In the genomic region with DNA sequence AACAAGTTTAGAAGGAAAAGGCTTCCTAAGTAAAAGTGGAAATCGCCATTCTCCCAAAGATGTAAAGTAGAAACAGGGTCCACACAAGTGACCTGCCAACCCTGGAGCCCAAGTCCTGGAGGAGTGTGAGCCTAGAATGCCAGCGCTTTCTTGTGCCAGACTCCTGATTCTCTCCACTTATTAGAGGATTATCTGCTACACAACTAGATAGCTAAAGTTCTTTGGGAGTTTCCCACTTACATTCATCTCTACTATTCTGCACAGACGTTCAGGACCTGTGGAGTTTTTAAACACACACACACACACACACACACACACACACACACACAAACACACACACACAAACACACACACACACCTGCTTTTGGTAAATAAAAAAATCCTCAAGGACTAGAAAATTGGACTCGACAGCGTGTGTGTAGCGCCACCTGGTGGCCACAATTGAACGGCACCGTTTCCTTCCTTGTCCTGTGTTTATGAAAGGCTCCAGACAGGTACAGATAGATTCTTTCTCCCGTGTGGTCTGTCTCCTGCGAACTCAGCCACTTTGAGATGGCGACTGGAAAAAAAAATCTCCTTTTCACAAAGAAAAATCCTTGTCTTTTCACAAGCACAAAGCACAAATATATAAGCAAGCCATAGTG, we compare ENCODE assay signal across 8 mouse cellular contexts. TPM values are rescaled to one million over a fixed set of nuclear protein-coding genes. Genes with fewer than 3 reads are reported as not detected.
DNase-seq lines count a peak whose midpoint lies in the region; ATAC-seq lines count a peak whose summit lies in the region.

No protein-coding gene starts in this region.

- no peaks in the 10 kb centered on the region for H3K36me3 ChIP-seq in hindbrain, embryonic 10.5 days
- H3K36me3 ChIP-seq in hindbrain, embryonic 12.5 days, result no peaks in the 10 kb centered on the region
- H3K36me3 ChIP-seq in forebrain, embryonic 11.5 days (ENCODE audit: control insufficient read depth, insufficient read depth, low read length), result no peaks in the 10 kb centered on the region
- no peaks in the 10 kb centered on the region for H3K36me3 ChIP-seq in hindbrain, embryonic 16.5 days (ENCODE audit: control insufficient read depth, insufficient read depth, low read length)

- intact Hi-C loops in left cerebral cortex, postnatal 36 days (cut with DNase I), result loop anchor here (1.0 to 10.0 kb wide), 3 partner anchors 355 to 487 kb away; partner anchors contain the start of gene Etv6

- peak; percentile 76 for DNase-seq in hindbrain, embryonic 10.5 days (ENCODE audit: low spot score)
- peak; percentile 34 for DNase-seq in brain, embryonic 18.5 days (ENCODE audit: low read depth, low spot score)
- DNase-seq in forebrain, embryonic 11.5 days (ENCODE audit: low spot score), result peak; percentile 91
- DNase-seq in left cerebral cortex, postnatal 36 days (ENCODE audit: low spot score in 2 of 2), result peak; percentile 68 to 78
- peak; percentile 63 to 84 for DNase-seq in spleen, postnatal 10 days (ENCODE audit: low spot score in 2 of 2)

- H3K9me3 ChIP-seq in hindbrain, embryonic 10.5 days, result no peaks in the 10 kb centered on the region
- no peaks in the 10 kb centered on the region for H3K9me3 ChIP-seq in hindbrain, embryonic 12.5 days (replicated peaks)
- no peaks in the 10 kb centered on the region for H3K9me3 ChIP-seq in forebrain, embryonic 11.5 days (ENCODE audit: control insufficient read depth, low read length)
- H3K9me3 ChIP-seq in hindbrain, embryonic 16.5 days (ENCODE audit: control insufficient read depth, low read length), result no peaks in the 10 kb centered on the region

- WGBS in hindbrain, embryonic 10.5 days, result 25% methylated on average over 11 of the region's 11 CpGs
- WGBS in hindbrain, embryonic 12.5 days, result 22% methylated on average over 11 of the region's 11 CpGs
- WGBS in forebrain, embryonic 11.5 days, result 23% methylated on average over 11 of the region's 11 CpGs
- 19% methylated on average over 11 of the region's 11 CpGs for WGBS in hindbrain, embryonic 16.5 days

- no peaks in the 10 kb centered on the region for H3K4me1 ChIP-seq in hindbrain, embryonic 10.5 days (replicated peaks)
- H3K4me1 ChIP-seq in hindbrain, embryonic 12.5 days, result no peaks in the 10 kb centered on the region
- H3K4me1 ChIP-seq in forebrain, embryonic 11.5 days (replicated peaks; ENCODE audit: control insufficient read depth, insufficient read depth, low read length), result no peaks in the 10 kb centered on the region
- 0 out of 2 replicates have a peak, but pooled peaks cover 2% of the 10 kb centered on the region for H3K4me1 ChIP-seq in hindbrain, embryonic 16.5 days (ENCODE audit: control insufficient read depth, insufficient read depth, low read depth, low read length)

- no peak overlapping the region for H3K9ac ChIP-seq in hindbrain, embryonic 12.5 days
- H3K9ac ChIP-seq in forebrain, embryonic 11.5 days (ENCODE audit: low read length), result no peak overlapping the region
- H3K9ac ChIP-seq in hindbrain, embryonic 16.5 days (ENCODE audit: low read depth, low read length), result no peak overlapping the region

- H3K4me3 ChIP-seq in hindbrain, embryonic 10.5 days, result no peak overlapping the region
- H3K4me3 ChIP-seq in hindbrain, embryonic 12.5 days, result no peak overlapping the region
- no peak overlapping the region for H3K4me3 ChIP-seq in forebrain, embryonic 11.5 days (ENCODE audit: low read depth, low read length)
- no peak overlapping the region for H3K4me3 ChIP-seq in hindbrain, embryonic 16.5 days (ENCODE audit: low read length)

- no peaks in the 10 kb centered on the region for H3K27me3 ChIP-seq in hindbrain, embryonic 10.5 days (ENCODE audit: insufficient read depth, poor library complexity, severe bottlenecking)
- no peaks in the 10 kb centered on the region for H3K27me3 ChIP-seq in hindbrain, embryonic 12.5 days
- H3K27me3 ChIP-seq in forebrain, embryonic 11.5 days (ENCODE audit: control insufficient read depth, insufficient read depth, low read length), result no peaks in the 10 kb centered on the region
- no peaks in the 10 kb centered on the region for H3K27me3 ChIP-seq in hindbrain, embryonic 16.5 days (replicated peaks; ENCODE audit: control insufficient read depth, insufficient read depth, low read length)

- ATAC-seq in hindbrain, embryonic 12.5 days (ENCODE audit: low FRiP score), result no peak
- ATAC-seq in forebrain, embryonic 11.5 days (replicated peaks; ENCODE audit: low FRiP score), result 0 out of 2 replicates have a peak, but pooled peaks have one; percentile 53
- peak; percentile 72; the same call in 1 of the 2 replicates for ATAC-seq in hindbrain, embryonic 16.5 days
- peak; percentile 60 for ATAC-seq in monocyte, adult 5-6 weeks (replicated peaks; ENCODE audit: insufficient number of reproducible peaks, low FRiP score, low TSS enrichment, poor library complexity, severe bottlenecking)

- H3K4me2 ChIP-seq in hindbrain, embryonic 12.5 days (replicated peaks), result no peak overlapping the region
- no peak overlapping the region for H3K4me2 ChIP-seq in forebrain, embryonic 11.5 days (ENCODE audit: low read depth, low read length, severe bottlenecking)
- H3K4me2 ChIP-seq in hindbrain, embryonic 16.5 days (ENCODE audit: low read length), result no peak overlapping the region

- H3K27ac ChIP-seq in hindbrain, embryonic 10.5 days, result no peak overlapping the region
- no peak overlapping the region for H3K27ac ChIP-seq in hindbrain, embryonic 12.5 days
- H3K27ac ChIP-seq in forebrain, embryonic 11.5 days (ENCODE audit: low read depth, low read length), result no peak overlapping the region
- H3K27ac ChIP-seq in hindbrain, embryonic 16.5 days (ENCODE audit: low read depth, low read length), result no peak overlapping the region

RNA-seq across cellular contexts. Expression of gene Bcl2l14, which starts 6.7 kb away (rescaled TPM):
- 0.31 and 0.42 TPM in 2 replicates for polyA plus RNA-seq in hindbrain, embryonic 10.5 days (2016; fragmentation: Nextera tagmentation; extraction: Ambion mirVana)
- polyA plus RNA-seq in hindbrain, embryonic 12.5 days (2016; fragmentation: Nextera tagmentation; extraction: Ambion mirVana), result 0.35 and 0.40 TPM in 2 replicates
- 0.24 and 0.33 TPM in 2 replicates for polyA plus RNA-seq in forebrain, embryonic 11.5 days (2014; fragmentation: Nextera tagmentation; extraction: Ambion mirVana)
- 0.07 and 0.10 TPM in 2 replicates for polyA plus RNA-seq in hindbrain, embryonic 16.5 days (2015; fragmentation: Nextera tagmentation; extraction: Ambion mirVana)
- total RNA-seq in left cerebral cortex, postnatal 36 days (2021), result not detected
- 0.57 to 2.3 TPM (median 1.7 TPM) in 3 replicates for total RNA-seq in monocyte, adult 5-6 weeks (2017)

Comparison
In these comparisons a context has a peak if more than half of its experiments do, and no peak if none do; other contexts are left out.
1. DNase-seq: peak in every context shown above with its lines; median percentile 91 in forebrain, embryonic 11.5 days; 76 in hindbrain, embryonic 10.5 days; 74 in spleen, postnatal 10 days; 73 in left cerebral cortex, postnatal 36 days; 34 in brain, embryonic 18.5 days.